Mouse (Mus musculus) brain, embryonic 14.5 days (tissue): ENCODE results near the gene Rbm24.

Experiments
- CTCF ChIP-seq: fragments of 200-500 bp; IDR thresholded peaks from 2 replicates; pipeline ENCODE4 v1.5.1; 2012; ENCODE audit warnings: inconsistent platforms, mild to moderate bottlenecking, moderate library complexity, borderline replicate concordance; ENCODE audit not compliant: insufficient read depth, insufficient read length; ENCODE audit errors: extremely low read depth
- POLR2A ChIP-seq: fragments of 200-500 bp; IDR thresholded peaks from 2 replicates; pipeline ENCODE4 v1.6.1; 2012; ENCODE audit warnings: mild to moderate bottlenecking, inconsistent platforms, borderline replicate concordance; ENCODE audit not compliant: poor library complexity, insufficient read depth, insufficient read length, severe bottlenecking; ENCODE audit errors: extremely low read depth

- TF ChIP-seq CTCF (no peak), POLR2A (no peak)
Measured at GRCm38 (mm10) chr13:46414050-46414449, 4.2 kb upstream of the Rbm24 start.
